ENCODE assay signal across 25 mouse cellular contexts in genomic region chr17:78440771-78441170, GRCm38 (mm10).
"Had no signal": no experiment of that assay in that cellular context is flagged by ENCODE, and none has a peak within 500 bp of the region (broad histone marks: within the 10 kb centered on the region; RNA-seq: fewer than 3 reads in every experiment).

No protein-coding gene starts in this region.

- H3K4me3 ChIP-seq: heart, adult 2 months; heart, embryonic 12.5 days; hindbrain, embryonic 10.5 days; hindbrain, embryonic 12.5 days; intestine, embryonic 15.5 days; kidney, embryonic 15.5 days; left cerebral cortex, adult 2 months; limb, embryonic 10.5 days; limb, embryonic 12.5 days; liver, embryonic 13.5 days; liver, embryonic 15.5 days had no signal

- H3K27ac ChIP-seq: heart, adult 2 months; hindbrain, embryonic 10.5 days; hindbrain, embryonic 12.5 days; hindbrain, embryonic 14.5 days; intestine, embryonic 15.5 days; kidney, embryonic 15.5 days; kidney, postnatal 0 days; left cerebral cortex, adult 2 months; limb, embryonic 10.5 days; limb, embryonic 12.5 days; liver, embryonic 13.5 days; liver, embryonic 15.5 days had no signal

- H3K36me3 ChIP-seq: heart, embryonic 12.5 days; hindbrain, embryonic 10.5 days; hindbrain, embryonic 12.5 days; intestine, embryonic 15.5 days; kidney, embryonic 15.5 days; limb, embryonic 10.5 days; limb, embryonic 12.5 days; liver, embryonic 13.5 days; liver, embryonic 15.5 days had no signal

- H3K4me1 ChIP-seq: heart, embryonic 12.5 days; hindbrain, embryonic 10.5 days; hindbrain, embryonic 12.5 days; intestine, embryonic 15.5 days; kidney, embryonic 15.5 days; limb, embryonic 10.5 days; limb, embryonic 12.5 days; liver, embryonic 13.5 days; liver, embryonic 15.5 days had no signal

- H3K27me3 ChIP-seq: heart, embryonic 12.5 days; hindbrain, embryonic 12.5 days; intestine, embryonic 15.5 days; kidney, embryonic 15.5 days; limb, embryonic 12.5 days; liver, embryonic 13.5 days; liver, embryonic 15.5 days had no signal

- H3K4me2 ChIP-seq: heart, embryonic 12.5 days; hindbrain, embryonic 12.5 days; hindbrain, embryonic 14.5 days; intestine, embryonic 15.5 days; kidney, embryonic 15.5 days; limb, embryonic 12.5 days; liver, embryonic 11.5 days; liver, embryonic 13.5 days; liver, embryonic 15.5 days had no signal

- H3K9ac ChIP-seq: heart, embryonic 12.5 days; hindbrain, embryonic 12.5 days; hindbrain, embryonic 14.5 days; intestine, embryonic 15.5 days; kidney, embryonic 15.5 days; limb, embryonic 12.5 days; liver, embryonic 13.5 days; liver, embryonic 15.5 days had no signal

- H3K9me3 ChIP-seq: heart, embryonic 12.5 days; hindbrain, embryonic 10.5 days; hindbrain, embryonic 12.5 days; intestine, embryonic 15.5 days; kidney, embryonic 15.5 days; limb, embryonic 10.5 days; limb, embryonic 12.5 days; liver, embryonic 13.5 days; liver, embryonic 15.5 days had no signal

- DNase-seq: gastrocnemius, postnatal 10 days; gastrocnemius, postnatal 25 days; heart, adult 2 months; heart, postnatal 10 days; heart, postnatal 4 days; kidney, adult 2 months; kidney, adult 9 months; kidney, postnatal 14 days; kidney, postnatal 36 days; layer of hippocampus, adult 9-11 months; layer of hippocampus, postnatal 36 days; liver; liver, embryonic 13.5 days had no signal
